Mouse (Mus musculus) stomach, embryonic 15.5 days (tissue): ENCODE results near the gene Trpm5. TPM values are rescaled to one million over a fixed set of nuclear protein-coding genes. Genes with fewer than 3 reads are reported as not detected.

ENCODE experiments used
- ATAC-seq: fragments of 200-750 bp; cut with Nextera tagmentation; 2 replicates; pipeline ENCODE4 v1.8.0; 2017; ENCODE audit warnings: low read depth, moderate number of reproducible peaks, moderate TSS enrichment; ENCODE audit not compliant: insufficient read depth, low FRiP score
- H3K27ac ChIP-seq: fragments of 300-500 bp; sonication (generic); 2 replicates; pipeline ENCODE4 v1.5.1; 2015; ENCODE audit warnings: mild to moderate bottlenecking, inconsistent platforms
- H3K27me3 ChIP-seq: fragments of 300-500 bp; sonication (generic); replicated peaks from 2 replicates; pipeline ENCODE4 v1.6.1; 2015; ENCODE audit warnings: inconsistent platforms
- H3K36me3 ChIP-seq: fragments of 300-500 bp; sonication (generic); 2 replicates; pipeline ENCODE4 v1.6.1; 2015; ENCODE audit warnings: inconsistent platforms
- H3K4me1 ChIP-seq: fragments of 300-500 bp; sonication (generic); 2 replicates; pipeline ENCODE4 v1.6.1; 2015; ENCODE audit warnings: inconsistent platforms
- H3K4me2 ChIP-seq: fragments of 300-500 bp; sonication (generic); 2 replicates; pipeline ENCODE4 v1.6.1; 2015; ENCODE audit warnings: mild to moderate bottlenecking, inconsistent platforms
- H3K4me3 ChIP-seq: fragments of 300-500 bp; sonication (generic); replicated peaks from 2 replicates; pipeline ENCODE4 v1.5.1; 2015; ENCODE audit warnings: inconsistent platforms
- H3K9ac ChIP-seq: fragments of 300-500 bp; sonication (generic); 2 replicates; pipeline ENCODE4 v1.6.1; 2015; ENCODE audit warnings: inconsistent platforms
- H3K9me3 ChIP-seq: fragments of 300-500 bp; sonication (generic); 2 replicates; pipeline ENCODE4 v1.6.1; 2016; ENCODE audit warnings: inconsistent platforms
- WGBS: fragments of 180-500 bp; shearing (Covaris S2); methylation state at CpG from one replicate; pipeline ENCODE4 v1.1.7; 2015; 5-methylcytosine and 5-hydroxymethylcytosine counted together
- polyA plus RNA-seq: library from polyadenylated mRNA; unstranded; fragments of >200 nt; fragmentation: Nextera tagmentation; extraction: Ambion mirVana; gene quantifications from 2 replicates; pipeline ENCODE4 v1.2.1, GENCODE M21; 2015

Gene Trpm5
- polyA plus RNA-seq, 1 experiment from 2014 or later = 14.1 TPM

DNA sequence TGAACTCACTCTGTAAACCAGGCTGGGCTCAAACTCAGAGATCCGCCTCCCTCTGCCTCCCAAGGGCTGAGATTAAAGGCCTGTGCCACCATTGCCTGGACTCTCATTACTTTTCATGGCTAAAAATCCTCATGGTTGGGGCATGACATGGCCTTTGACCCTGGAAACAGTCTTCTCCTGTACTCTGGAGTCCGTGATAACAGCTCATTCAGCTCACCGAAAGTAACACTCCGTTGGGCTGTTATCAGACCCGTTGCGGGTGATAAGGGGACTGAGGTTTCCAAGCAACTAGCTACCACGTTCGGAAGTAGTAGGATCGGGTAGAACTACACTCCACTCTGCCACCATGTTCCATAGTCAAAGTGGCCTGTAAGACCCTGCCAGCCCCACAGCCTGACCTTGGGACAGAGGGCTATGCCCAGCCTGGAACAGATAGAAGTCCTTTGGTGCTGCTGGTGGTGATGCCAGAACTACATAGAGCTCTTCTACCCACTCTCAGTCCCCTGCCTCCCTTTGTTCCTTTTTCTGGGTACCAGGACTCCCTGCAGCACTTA lies 36.7 kb downstream of the Trpm5 start:
- H3K4me1 ChIP-seq = peaks cover 58% of the 10 kb centered on the region
- no peak for ATAC-seq
- WGBS = 43% methylated on average over 9 of the region's 9 CpGs
- peak overlapping the region; percentile 73 for H3K27ac ChIP-seq
- H3K36me3 ChIP-seq = peaks cover 10% of the 10 kb centered on the region; the same call in 1 of the 2 replicates
- no peak overlapping the region for H3K4me3 ChIP-seq
- H3K9ac ChIP-seq = no peak overlapping the region
- H3K9me3 ChIP-seq = no peaks in the 10 kb centered on the region
- peak overlapping the region; percentile 31; the same call in 1 of the 2 replicates for H3K4me2 ChIP-seq
- H3K27me3 ChIP-seq = no peaks in the 10 kb centered on the region

DNA sequence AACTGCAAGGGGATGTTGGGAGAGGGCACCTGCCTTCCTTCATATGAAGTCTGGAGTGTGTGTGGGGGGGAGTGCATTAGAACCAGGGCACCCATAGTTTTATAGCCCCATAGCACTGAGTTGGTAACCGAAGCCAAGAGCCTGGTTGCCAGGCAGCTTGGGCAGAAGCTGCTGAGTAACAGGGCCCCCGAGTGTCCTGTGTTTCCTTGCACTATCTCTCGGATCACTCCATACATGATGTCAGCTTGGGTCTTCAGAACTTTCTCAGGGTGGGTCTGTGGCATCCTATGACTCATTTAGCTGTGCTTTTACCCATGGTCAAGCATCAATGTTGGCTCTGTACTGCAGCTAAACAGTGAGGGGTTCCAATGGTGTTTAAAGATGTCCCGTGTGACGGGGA lies 37.4 kb downstream of the Trpm5 start:
- H3K4me1 ChIP-seq = peaks cover 58% of the 10 kb centered on the region
- no peaks in the 10 kb centered on the region for H3K9me3 ChIP-seq
- WGBS = 74% methylated on average over 5 of the region's 5 CpGs
- H3K4me2 ChIP-seq = no peak overlapping the region; the same call in 1 of the 2 replicates
- no peak overlapping the region for H3K4me3 ChIP-seq
- ATAC-seq = no peak
- H3K27ac ChIP-seq = 0 out of 2 replicates have a peak overlapping the region, but pooled peaks have one; percentile 8
- H3K27me3 ChIP-seq = no peaks in the 10 kb centered on the region
- H3K36me3 ChIP-seq = peaks cover 5% of the 10 kb centered on the region; the same call in 1 of the 2 replicates
- no peak overlapping the region for H3K9ac ChIP-seq

DNA sequence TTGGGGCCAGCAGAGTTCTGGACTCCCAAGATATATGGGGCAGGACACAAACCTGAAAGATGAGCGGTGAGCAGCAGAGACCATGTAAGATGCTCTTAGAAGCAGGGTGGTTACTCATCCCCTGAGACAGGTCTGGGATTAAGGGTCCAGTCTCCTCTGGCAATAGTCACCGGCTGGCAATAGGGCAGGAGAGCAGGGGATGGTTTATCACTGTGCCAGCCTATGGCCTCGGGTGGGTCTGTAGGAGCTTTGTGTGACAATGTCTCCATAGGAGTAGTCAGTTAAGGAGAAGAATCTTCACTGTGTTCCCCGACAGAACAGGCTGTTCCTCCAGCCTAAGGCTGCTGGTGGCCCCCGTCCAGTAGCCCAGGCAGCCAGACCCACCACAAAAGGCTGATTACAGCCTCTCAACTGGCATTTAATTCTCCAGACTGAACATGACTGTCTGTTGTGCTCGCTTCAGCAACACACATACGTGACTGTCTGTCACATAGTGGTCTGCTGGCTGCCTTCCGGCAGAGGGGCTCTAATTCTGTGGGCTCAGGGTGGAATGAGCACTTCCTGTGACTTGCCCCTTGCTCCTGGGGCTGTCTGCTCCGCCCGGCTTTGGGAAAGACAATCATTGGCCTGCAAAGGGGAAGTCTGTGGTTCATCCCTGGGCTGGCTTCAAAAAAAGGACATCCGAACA lies 38.8 kb downstream of the Trpm5 start:
- Histone ChIP-seq H3K36me3 (no peaks in the 10 kb centered on the region), H3K4me1 (peaks cover 58% of the 10 kb centered on the region), H3K27me3 (no peaks in the 10 kb centered on the region), H3K9me3 (no peaks in the 10 kb centered on the region), H3K4me3 (peak overlapping the region; percentile 82), H3K4me2 (peak overlapping the region; percentile 85), H3K27ac (peak overlapping the region; percentile 8; the same call in 1 of the 2 replicates), H3K9ac (no peak overlapping the region)
- no peak for ATAC-seq
- WGBS = 63% methylated on average over 11 of the region's 11 CpGs

DNA sequence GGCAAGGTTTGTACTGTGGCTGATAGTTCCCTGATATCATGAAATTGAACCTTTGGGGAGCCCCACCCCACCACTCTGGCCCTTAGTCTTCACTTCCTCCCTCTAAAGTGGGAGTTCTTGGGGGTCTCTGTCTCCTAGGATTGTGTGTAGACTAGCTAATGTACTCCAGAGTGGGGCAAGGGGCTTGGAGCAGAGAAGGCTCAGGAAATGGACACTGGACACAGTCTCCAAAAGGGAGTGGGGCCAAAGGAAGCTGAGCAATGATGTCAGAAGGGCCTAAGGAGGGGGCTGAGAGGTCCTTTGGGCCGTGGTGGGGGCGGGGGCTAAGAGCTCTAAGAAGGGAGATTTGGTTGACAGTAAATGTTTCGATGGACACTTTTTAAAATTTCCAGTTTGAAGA lies 39.4 kb downstream of the Trpm5 start:
- peak overlapping the region; percentile 85 for H3K4me2 ChIP-seq
- peaks cover 58% of the 10 kb centered on the region for H3K4me1 ChIP-seq
- H3K9me3 ChIP-seq = no peaks in the 10 kb centered on the region
- peak overlapping the region; percentile 94; the same call in 1 of the 2 replicates for H3K9ac ChIP-seq
- no peak overlapping the region for H3K27ac ChIP-seq
- H3K36me3 ChIP-seq = no peaks in the 10 kb centered on the region
- no peaks in the 10 kb centered on the region for H3K27me3 ChIP-seq
- H3K4me3 ChIP-seq = peak overlapping the region; percentile 82
- WGBS = 60% methylated on average over 3 of the region's 3 CpGs
- no peak for ATAC-seq

DNA sequence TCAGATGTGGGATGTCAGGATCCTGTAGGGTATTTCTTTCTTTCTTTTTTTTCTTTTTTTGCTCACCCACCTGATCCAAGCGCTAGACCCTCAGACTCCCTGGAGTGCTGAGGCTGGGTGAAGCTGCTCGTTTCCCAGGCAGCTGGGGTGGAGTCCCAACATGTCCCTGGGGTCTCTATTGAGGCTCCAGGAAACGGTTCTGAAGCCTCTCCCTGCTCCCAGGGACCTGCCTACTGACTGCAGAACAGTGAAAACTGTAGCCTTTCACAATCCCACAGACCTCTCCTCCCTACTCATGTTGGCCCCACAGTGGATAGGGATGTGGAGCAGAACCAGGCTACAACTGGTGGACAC lies 39.9 kb downstream of the Trpm5 start:
- ATAC-seq = no peak
- WGBS = 30% methylated on average over 3 of the region's 3 CpGs
- no peaks in the 10 kb centered on the region for H3K36me3 ChIP-seq
- peak overlapping the region; percentile 85 for H3K4me2 ChIP-seq
- H3K9ac ChIP-seq = peak overlapping the region; percentile 94; the same call in 1 of the 2 replicates
- no peaks in the 10 kb centered on the region for H3K9me3 ChIP-seq
- H3K27me3 ChIP-seq = no peaks in the 10 kb centered on the region
- peak overlapping the region; percentile 82 for H3K4me3 ChIP-seq
- no peak overlapping the region for H3K27ac ChIP-seq
- peaks cover 58% of the 10 kb centered on the region for H3K4me1 ChIP-seq

DNA sequence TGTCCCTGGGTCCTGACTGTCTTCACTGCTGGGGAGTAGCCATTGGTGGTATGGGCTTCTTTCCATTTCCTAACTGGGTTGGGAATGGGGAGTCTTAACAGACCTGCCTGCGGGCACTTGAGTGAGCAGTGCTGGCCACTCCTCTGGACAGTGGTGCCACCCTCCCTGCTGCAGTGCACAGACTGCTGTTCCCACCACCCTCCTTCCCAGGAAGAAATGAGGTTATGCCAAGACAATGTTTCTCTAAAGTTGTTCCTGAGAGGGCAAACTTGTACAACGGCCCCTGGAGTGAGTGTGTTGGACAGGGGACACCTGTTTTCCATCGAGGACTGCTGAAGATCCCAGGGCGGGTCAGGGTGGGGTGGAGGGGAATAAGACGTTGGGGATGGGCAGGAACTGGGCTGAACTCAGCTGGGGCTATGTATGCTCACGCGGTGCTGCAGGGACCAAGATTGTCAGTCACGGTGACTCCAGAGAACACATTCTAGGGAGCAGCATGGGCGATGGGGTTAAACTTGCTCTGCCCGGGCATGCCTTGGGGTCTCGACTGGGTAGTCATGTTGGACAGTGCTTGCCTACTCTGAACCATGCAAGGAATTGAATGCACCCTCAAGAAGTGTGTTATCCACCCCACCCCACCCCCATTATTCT lies 40.4 kb downstream of the Trpm5 start:
- Histone ChIP-seq H3K4me2 (peak overlapping the region; percentile 85), H3K9ac (peak overlapping the region; percentile 94; the same call in 1 of the 2 replicates), H3K36me3 (no peaks in the 10 kb centered on the region), H3K4me1 (peaks cover 53% of the 10 kb centered on the region), H3K4me3 (peak overlapping the region; percentile 82), H3K9me3 (no peaks in the 10 kb centered on the region), H3K27ac (peak overlapping the region; percentile 92; the same call in 1 of the 2 replicates), H3K27me3 (no peaks in the 10 kb centered on the region)
- ATAC-seq = no peak
- 31% methylated on average over 11 of the region's 11 CpGs for WGBS

DNA sequence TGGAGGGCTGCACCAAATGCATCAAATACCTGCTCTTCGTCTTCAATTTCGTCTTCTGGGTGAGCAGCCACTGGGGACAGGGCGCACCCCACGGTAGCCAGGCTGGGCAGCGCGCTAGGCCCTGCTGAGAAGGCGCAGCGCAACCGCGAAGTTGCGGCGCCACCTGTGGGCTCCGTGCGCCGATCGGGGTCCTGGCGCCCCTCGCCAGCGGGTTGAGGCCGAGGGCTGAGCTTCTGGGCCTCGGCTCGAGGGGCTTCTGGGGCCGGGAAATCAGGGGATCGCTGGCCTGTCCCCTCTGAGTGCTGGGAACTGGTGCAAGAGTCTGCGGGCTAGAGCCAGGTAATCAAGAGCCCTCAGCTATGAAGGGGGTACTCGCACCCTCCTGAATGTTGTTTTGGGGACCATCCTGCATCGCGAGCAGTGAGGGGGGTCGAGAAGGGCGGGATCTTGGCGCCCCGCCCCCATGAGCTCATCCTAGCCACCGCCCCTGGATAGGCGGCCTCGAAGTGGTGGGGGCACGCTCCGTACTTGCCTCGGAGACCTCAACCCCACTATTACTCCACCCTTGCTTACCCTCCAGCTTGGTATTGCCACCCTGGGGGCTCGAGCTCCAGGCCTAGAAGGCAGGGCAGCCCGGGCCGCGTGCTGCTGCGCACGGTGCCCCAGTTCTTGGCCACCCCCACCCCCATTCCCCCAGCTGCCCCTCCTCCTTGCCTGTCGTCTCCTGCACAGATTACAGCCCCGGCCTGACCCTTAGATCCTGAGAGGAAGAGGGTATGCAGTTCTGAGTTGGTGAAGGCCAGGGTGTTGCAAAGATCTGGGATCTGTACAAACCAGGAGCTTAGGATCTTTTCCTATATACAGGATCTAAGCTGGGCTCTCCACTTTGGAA lies 41.2 kb downstream of the Trpm5 start:
- Histone ChIP-seq H3K9me3 (no peaks in the 10 kb centered on the region), H3K9ac (peak overlapping the region; percentile 94), H3K27me3 (no peaks in the 10 kb centered on the region), H3K36me3 (no peaks in the 10 kb centered on the region), H3K4me1 (peaks cover 45% of the 10 kb centered on the region), H3K4me2 (peak overlapping the region; percentile 85), H3K4me3 (peak overlapping the region; percentile 82), H3K27ac (peak overlapping the region; percentile 92)
- under 1% methylated on average over 46 of the region's 46 CpGs for WGBS
- peak; percentile 48 for ATAC-seq

DNA sequence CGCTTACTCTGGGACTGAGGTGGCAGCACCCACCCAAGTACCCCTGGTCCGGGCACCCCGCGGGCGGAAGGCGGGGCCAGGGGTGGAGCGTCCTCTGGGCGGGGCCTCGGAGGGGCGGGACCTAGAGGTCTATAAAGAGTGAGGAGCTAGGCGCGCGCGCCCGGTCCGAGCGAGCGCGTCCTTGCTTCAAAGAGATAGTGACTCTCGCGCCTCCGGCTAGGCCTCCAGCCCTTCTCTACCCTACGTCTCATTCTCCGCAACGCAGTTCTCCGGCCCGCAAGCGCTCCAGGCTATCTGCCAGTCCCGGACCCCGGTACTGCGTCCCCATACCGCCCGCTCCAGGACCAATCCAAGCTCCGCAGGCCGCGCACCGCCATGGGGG lies 41.8 kb downstream of the Trpm5 start, which contains the start of gene Cd81:
Cd81 (plus strand) TSS at position 114 of the 382 bp plus-strand sequence.
- no peaks in the 10 kb centered on the region for H3K36me3 ChIP-seq
- H3K27ac ChIP-seq = peak within 1 kb of the TSS; percentile 92
- H3K9ac ChIP-seq = peak within 1 kb of the TSS; percentile 94
- peak; percentile 79 for ATAC-seq
- H3K4me3 ChIP-seq = peak within 1 kb of the TSS; percentile 82
- H3K4me1 ChIP-seq = peaks cover 39% of the 10 kb centered on the region
- H3K4me2 ChIP-seq = peak within 1 kb of the TSS; percentile 85
- no peaks in the 10 kb centered on the region for H3K27me3 ChIP-seq
- under 1% methylated on average over 37 of the region's 37 CpGs for WGBS
- no peaks in the 10 kb centered on the region for H3K9me3 ChIP-seq

DNA sequence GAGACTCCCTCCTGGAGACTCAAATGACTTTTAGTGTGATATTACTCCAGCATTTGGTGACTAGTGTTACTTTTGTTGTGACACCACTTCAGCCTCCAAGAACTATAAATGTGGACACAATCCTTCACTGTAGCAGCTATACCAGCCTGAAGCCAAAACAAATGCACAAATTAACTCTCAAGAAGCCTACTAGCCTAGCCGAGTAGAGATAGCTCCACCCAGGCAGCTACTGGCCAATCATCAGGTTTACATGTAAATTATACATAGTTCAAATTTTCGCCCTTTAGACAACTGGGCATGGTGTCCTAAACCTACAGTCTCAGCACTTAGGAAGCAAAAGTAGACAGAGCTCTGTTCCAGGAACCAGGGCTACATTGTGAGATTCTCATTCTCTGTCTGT lies 43.1 kb downstream of the Trpm5 start:
- Histone ChIP-seq H3K36me3 (no peaks in the 10 kb centered on the region), H3K4me1 (peaks cover 26% of the 10 kb centered on the region), H3K27ac (no peak overlapping the region), H3K4me3 (no peak overlapping the region), H3K4me2 (no peak overlapping the region), H3K9ac (no peak overlapping the region), H3K27me3 (no peaks in the 10 kb centered on the region), H3K9me3 (no peaks in the 10 kb centered on the region)
- WGBS = 45% methylated on average over 2 of the region's 2 CpGs
- no peak for ATAC-seq

DNA sequence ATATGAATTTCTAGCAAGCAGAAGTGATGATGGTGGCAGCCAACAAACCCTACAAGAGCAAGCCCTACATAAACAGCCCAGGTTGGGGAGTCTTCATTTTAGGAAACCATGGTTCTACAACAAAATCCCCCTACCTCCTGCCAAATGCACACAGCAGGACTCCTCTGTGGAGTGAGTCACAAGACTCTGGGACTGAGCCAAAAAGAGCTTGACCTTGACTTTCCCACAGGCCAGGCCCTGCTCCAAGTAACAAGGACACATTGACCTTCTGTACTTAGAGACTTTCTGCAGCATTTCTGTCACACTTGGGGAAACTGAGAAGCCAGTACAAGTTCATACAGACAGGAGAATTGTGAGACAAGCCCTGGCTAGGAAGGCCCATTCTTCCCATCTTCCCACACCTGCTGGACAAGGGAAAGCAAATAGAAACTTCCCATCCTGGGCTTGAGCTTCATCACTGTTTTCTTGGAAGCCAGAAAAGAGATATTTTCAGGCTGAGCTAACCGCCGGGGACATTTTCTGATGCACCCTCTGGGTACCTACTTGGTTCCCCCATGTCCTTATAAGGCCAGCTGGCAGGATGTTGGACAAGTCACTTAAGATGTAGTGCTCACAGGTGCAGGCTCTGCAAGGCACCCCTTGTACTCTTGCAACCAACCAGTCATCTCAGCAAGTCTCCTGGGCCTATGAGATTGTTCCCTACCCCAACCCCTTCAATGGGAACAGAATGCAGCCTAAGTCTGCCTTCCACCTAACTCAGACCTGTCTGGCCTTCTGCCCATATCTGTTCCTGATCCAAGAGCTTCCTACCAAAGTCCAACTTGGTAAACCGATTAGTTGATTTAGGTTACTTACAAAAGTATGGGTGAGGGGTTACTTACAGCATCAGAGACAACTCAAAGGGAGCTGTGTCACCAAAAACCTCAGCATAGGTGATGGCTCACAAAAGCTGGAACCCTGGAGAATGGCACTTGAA lies 44.3 kb downstream of the Trpm5 start:
- Histone ChIP-seq H3K4me2 (no peak overlapping the region), H3K4me1 (peaks cover 14% of the 10 kb centered on the region), H3K27ac (no peak overlapping the region), H3K27me3 (no peaks in the 10 kb centered on the region), H3K36me3 (no peaks in the 10 kb centered on the region), H3K9me3 (no peaks in the 10 kb centered on the region), H3K4me3 (no peak overlapping the region), H3K9ac (no peak overlapping the region)
- no peak for ATAC-seq
- WGBS = 89% methylated on average over 3 of the region's 3 CpGs
